Mouse (Mus musculus) ES-E14 (cell line): ENCODE measurements at regions not wholly inside any gene's neighbourhood (a gene's known extent, or its start where the extent isn't known, plus 50 kb on each side); places are given as distances from the start of the nearest gene placed in this dataset.

Experiments
- CHD2 ChIP-seq: IDR thresholded peaks from 2 replicates; pipeline ENCODE4 v1.6.1; 2014; ENCODE audit warnings: mild to moderate bottlenecking, low read depth, low read length, inconsistent platforms
- HCFC1 ChIP-seq: IDR thresholded peaks from 2 replicates; pipeline ENCODE4 v1.6.1; 2012; ENCODE audit warnings: low read length, inconsistent platforms, borderline replicate concordance; ENCODE audit not compliant: insufficient read depth
- ZC3H11A ChIP-seq: IDR thresholded peaks from 2 replicates; pipeline ENCODE4 v1.6.1; 2012; ENCODE audit warnings: low read depth, mild to moderate bottlenecking, inconsistent platforms, low read length, borderline replicate concordance
- ZNF384 ChIP-seq: IDR thresholded peaks from 2 replicates; pipeline ENCODE4 v1.6.1; 2012; ENCODE audit warnings: low read depth, low read length, inconsistent platforms

DNA sequence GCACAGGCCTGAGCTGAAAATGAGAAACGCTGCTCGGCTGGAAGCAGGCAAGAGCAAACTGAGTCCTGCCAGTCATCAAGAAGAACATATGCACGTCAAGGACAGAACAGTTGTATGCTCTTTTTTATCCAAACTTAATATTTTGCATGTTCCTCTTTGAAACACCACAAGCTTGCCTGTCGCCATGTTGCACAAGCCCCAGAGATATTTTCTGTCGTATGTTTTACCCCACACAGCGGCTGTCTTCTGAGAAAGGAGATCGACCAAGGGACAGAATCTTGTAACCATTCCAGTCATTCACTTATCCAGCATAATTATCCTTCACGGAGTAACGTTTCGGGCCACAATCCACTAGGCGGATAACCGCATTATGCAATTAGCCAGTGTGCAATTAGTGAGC lies 165.7 kb downstream of the Bcl11b start:
- no peak for TF ChIP-seq CHD2
- TF ChIP-seq ZNF384, result no peak
- TF ChIP-seq HCFC1, result no peak
- TF ChIP-seq ZC3H11A, result no peak
